Mouse (Mus musculus) liver, embryonic 14.5 days (tissue): ENCODE results near the gene Atf3. TPM values are rescaled to one million over a fixed set of nuclear protein-coding genes. Genes with fewer than 3 reads are reported as not detected.
A peak's percentile ranks its signal among the peaks of the same experiment; 100 is the strongest.

Source experiments
- ATAC-seq: fragments of 200-750 bp; cut with Nextera tagmentation; 2 replicates; pipeline ENCODE4 v1.8.0; 2017; ENCODE audit warnings: moderate number of reproducible peaks, mild to moderate bottlenecking, moderate library complexity; ENCODE audit not compliant: insufficient read depth
- DNase-seq, 3 experiments: peaks; one replicate each; pipeline ENCODE4 v3.0.0-alpha.2; 2012 to 2013; ENCODE audit warnings: low read depth in 3 of 3, low spot score in 3 of 3
- H3K27ac ChIP-seq: fragments of 300-500 bp; sonication (generic); 2 replicates; pipeline ENCODE4 v1.5.1; 2014; ENCODE audit warnings: moderate library complexity, mild to moderate bottlenecking, control low read depth, inconsistent platforms
- H3K27me3 ChIP-seq: fragments of 300-500 bp; sonication (generic); 2 replicates; pipeline ENCODE4 v1.6.1; 2014; ENCODE audit warnings: mild to moderate bottlenecking, low read length, moderate library complexity; ENCODE audit not compliant: control insufficient read depth, insufficient read depth
- H3K36me3 ChIP-seq: fragments of 300-500 bp; sonication (generic); replicated peaks from 2 replicates; pipeline ENCODE4 v1.6.1; 2014; ENCODE audit warnings: low read depth; ENCODE audit not compliant: control insufficient read depth, insufficient read depth
- H3K4me1 ChIP-seq, 2 experiments: fragments of 200-500 bp in 1 of 2; fragments of 300-500 bp in 1 of 2; sonication (generic) in 1 of 2; replicated peaks; 2 replicates each; pipeline ENCODE4 v1.6.1; 2012 to 2014; ENCODE audit warnings: antibody characterized with exemption in 1 of 2, inconsistent platforms in 1 of 2, low read length in 1 of 2; ENCODE audit not compliant: control insufficient read depth in 2 of 2, insufficient read depth in 2 of 2
- H3K4me2 ChIP-seq: fragments of 300-500 bp; sonication (generic); 2 replicates; pipeline ENCODE4 v1.6.1; 2014; ENCODE audit warnings: low read depth, mild to moderate bottlenecking, control low read depth, moderate library complexity
- H3K4me3 ChIP-seq, 2 experiments: fragments of 200-500 bp in 1 of 2; fragments of 300-500 bp in 1 of 2; sonication (generic) in 1 of 2; 2 replicates each; pipeline ENCODE4 v1.5.1; 2012 to 2014; ENCODE audit warnings: low read depth in 2 of 2, low read length in 2 of 2, mild to moderate bottlenecking in 2 of 2, control low read depth in 1 of 2, inconsistent platforms in 1 of 2, moderate library complexity in 1 of 2; ENCODE audit not compliant: insufficient read depth in 1 of 2
- H3K9ac ChIP-seq: fragments of 300-500 bp; sonication (generic); replicated peaks from 2 replicates; pipeline ENCODE4 v1.6.1; 2014; ENCODE audit warnings: mild to moderate bottlenecking, control low read depth, moderate library complexity
- H3K9me3 ChIP-seq: fragments of 300-500 bp; sonication (generic); 2 replicates; pipeline ENCODE4 v1.6.1; 2016; ENCODE audit warnings: low read length, mixed read lengths; ENCODE audit not compliant: control insufficient read depth
- CTCF ChIP-seq: IDR thresholded peaks from 2 replicates; pipeline ENCODE4 v1.5.1; 2016; ENCODE audit warnings: antibody characterized with exemption, low read depth, control low read depth
- EP300 ChIP-seq: IDR thresholded peaks from 2 replicates; pipeline ENCODE4 v1.6.1; 2016; ENCODE audit warnings: antibody characterized with exemption, low read depth
- WGBS: fragments of 180-500 bp; shearing (Covaris S2); extraction: QIAGEN DNeasy Blood & Tissue Kit; methylation state at CpG from one replicate; pipeline ENCODE4 v1.1.7; 2014; ENCODE audit not compliant: insufficient replicate concordance; 5-methylcytosine and 5-hydroxymethylcytosine counted together
- polyA plus RNA-seq, 2 experiments: library from polyadenylated mRNA; depleted of rRNA in 1 of 2; stranded (reverse) in 1 of 2; unstranded in 1 of 2; fragments of >200 nt; fragmentation: Nextera tagmentation in 1 of 2; extraction: Ambion mirVana in 1 of 2; gene quantifications; 2 replicates each; pipeline versions ENCODE4 v1.2.1 to v1.2.3; 2012 to 2014

Gene Atf3
- polyA plus RNA-seq, 2 experiments: 0.76 to 1.3 TPM

DNA sequence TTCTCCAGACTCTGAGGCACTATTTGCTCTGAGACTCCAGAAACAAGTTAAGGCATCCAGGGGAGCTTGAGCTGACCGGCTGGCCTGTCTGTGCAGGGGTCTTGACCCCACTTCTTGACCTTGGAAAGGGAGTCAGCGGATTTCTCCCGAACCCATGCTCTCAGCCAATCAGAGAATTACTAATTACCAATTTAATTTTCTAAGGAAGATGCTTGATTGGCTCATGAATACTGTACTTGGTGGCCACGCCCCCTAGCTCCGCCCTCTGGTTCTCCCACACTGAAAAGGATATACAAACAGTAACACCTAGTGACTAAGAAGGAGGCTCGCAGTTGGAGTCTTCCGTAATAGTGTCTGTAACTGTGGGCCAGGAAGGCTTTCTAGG, 31.5 kb downstream of the Atf3 start:
- DNase-seq (no peak), ATAC-seq (no peak)
- no peak overlapping the region for H3K4me2 ChIP-seq
- H3K36me3 ChIP-seq: no peaks in the 10 kb centered on the region
- H3K4me3 ChIP-seq: no peak overlapping the region
- 3% methylated on average over 7 of the region's 7 CpGs for WGBS
- H3K9ac ChIP-seq: no peak overlapping the region
- TF ChIP-seq EP300 (no peak), CTCF (no peak)
- H3K4me1 ChIP-seq: peaks cover 0 to 2% of the 10 kb centered on the region in 2 experiments; a peak in 1 of 4 replicates
- no peaks in the 10 kb centered on the region for H3K9me3 ChIP-seq
- no peak overlapping the region for H3K27ac ChIP-seq
- peaks cover 77% of the 10 kb centered on the region for H3K27me3 ChIP-seq

DNA sequence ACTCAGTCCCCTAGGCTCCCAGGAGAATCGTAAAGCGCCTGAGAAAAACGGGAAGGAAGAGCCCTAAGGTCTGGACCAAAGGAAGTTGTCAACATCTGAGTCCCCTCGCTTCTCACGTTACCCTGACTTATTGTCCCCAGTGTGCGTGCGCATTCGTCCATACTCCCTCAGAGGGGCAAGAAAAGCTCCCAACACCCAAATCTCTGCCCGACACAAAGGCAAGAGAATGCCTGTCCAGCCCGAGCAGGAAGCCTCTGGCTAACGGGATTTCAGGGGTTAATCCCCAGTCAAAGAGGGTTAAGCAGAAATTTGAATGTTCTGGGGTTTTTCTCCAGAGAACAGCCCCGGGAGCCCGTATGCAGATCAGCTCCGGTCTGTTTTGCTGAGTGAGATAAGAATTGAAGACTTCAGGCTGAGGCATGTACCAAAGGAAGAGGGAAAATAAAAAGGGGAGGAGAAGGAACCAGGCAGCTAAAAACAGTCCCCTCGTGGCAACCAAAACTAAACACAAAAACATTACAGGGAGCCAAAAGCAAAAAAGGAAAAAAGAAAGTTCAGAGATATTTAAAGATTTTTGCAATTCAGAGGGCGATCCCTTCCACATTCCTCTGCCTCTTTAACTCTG, 32.0 kb downstream of the Atf3 start:
- under 1% methylated on average over 16 of the region's 16 CpGs for WGBS
- no peaks in the 10 kb centered on the region for H3K9me3 ChIP-seq
- peaks cover 0 to 2% of the 10 kb centered on the region in 2 experiments; a peak in 1 of 4 replicates for H3K4me1 ChIP-seq
- no peak overlapping the region for H3K27ac ChIP-seq
- H3K36me3 ChIP-seq: no peaks in the 10 kb centered on the region
- no peak for DNase-seq
- no peak overlapping the region for H3K4me3 ChIP-seq
- H3K9ac ChIP-seq: no peak overlapping the region
- TF ChIP-seq EP300 (no peak), CTCF (no peak)
- H3K4me2 ChIP-seq: peak overlapping the region; percentile 73
- peaks cover 82% of the 10 kb centered on the region for H3K27me3 ChIP-seq
- no peak for ATAC-seq

DNA sequence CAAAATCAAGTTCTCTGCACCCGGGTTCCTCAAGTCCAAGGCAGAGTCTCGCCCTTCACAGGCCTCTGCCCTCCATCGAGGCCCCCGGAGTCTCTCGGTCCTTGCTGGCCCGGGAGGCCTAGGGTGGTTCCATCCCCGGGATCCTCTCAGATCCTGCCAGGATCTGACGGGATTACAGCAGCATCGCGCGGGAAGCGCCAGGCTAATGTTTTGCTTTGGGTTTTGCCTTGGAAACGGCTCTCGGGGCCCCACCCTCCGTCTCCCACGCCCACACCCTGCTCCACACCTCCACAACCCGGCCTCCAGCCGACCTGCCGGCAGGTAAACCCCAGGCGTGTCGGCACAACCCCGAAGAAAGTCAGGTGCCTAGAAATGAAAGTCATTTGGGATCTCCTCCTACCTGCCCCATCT, 33.0 kb downstream of the Atf3 start:
- DNase-seq (no peak), ATAC-seq (no peak)
- no peaks in the 10 kb centered on the region for H3K9me3 ChIP-seq
- H3K27ac ChIP-seq: no peak overlapping the region
- TF ChIP-seq CTCF: no peak
- no peak for TF ChIP-seq EP300
- H3K4me2 ChIP-seq: peak overlapping the region; percentile 73
- no peak overlapping the region for H3K9ac ChIP-seq
- 1% methylated on average over 22 of the region's 22 CpGs for WGBS
- H3K4me3 ChIP-seq: 0 out of 4 replicates have a peak overlapping the region, but pooled peaks of 1 of the 2 experiments have one; percentile 6
- peaks cover 0 to 2% of the 10 kb centered on the region in 2 experiments; a peak in 1 of 4 replicates for H3K4me1 ChIP-seq
- no peaks in the 10 kb centered on the region for H3K36me3 ChIP-seq
- H3K27me3 ChIP-seq: peaks cover 89% of the 10 kb centered on the region

DNA sequence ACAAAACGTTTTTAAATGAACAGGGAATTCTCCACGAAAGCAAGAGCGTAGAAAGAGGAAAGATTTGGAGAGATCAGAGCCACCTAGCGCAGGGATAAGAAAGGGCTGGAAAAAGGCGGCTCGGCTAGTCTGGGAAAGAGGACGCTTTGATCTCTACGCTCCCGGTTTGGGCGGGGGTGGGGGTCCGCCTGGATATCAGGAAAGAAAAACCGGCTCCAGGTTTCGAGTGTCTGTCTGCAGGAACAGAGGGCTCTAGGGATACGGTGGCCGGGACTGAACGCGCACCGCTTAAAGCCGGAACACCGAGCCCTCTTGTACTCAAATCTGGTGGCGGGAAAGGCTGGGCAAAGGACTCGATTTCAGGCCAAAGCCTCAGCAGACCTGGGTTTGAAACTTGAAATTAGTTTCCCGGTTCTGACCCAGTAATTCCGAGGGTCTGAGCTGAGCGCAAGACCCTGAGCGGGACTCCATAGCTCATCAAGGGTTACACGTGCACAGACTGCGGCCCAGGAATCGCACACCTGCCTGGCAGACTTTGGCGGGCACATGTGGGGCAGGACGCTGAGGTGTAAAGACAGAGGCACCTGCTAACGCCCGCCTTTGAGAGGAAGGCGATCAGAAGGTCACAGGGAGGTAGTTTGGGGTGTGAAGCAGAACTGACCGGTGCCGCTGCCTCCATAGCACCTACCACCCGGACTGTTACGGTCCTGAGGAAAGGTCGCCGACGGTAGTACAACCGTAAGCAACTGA, 33.6 kb downstream of the Atf3 start:
- peak overlapping the region; percentile 73 for H3K4me2 ChIP-seq
- peaks cover 91% of the 10 kb centered on the region for H3K27me3 ChIP-seq
- peak overlapping the region in 1 of 2 experiments; percentile 52; a peak in 2 of 4 replicates for H3K4me3 ChIP-seq
- 3% methylated on average over 42 of the region's 42 CpGs for WGBS
- ATAC-seq (no peak), DNase-seq (no peak)
- no peak overlapping the region for H3K9ac ChIP-seq
- H3K9me3 ChIP-seq: no peaks in the 10 kb centered on the region
- no peak overlapping the region for H3K27ac ChIP-seq
- no peak for TF ChIP-seq EP300
- TF ChIP-seq CTCF: no peak
- no peaks in the 10 kb centered on the region for H3K36me3 ChIP-seq
- H3K4me1 ChIP-seq: peaks cover 0 to 2% of the 10 kb centered on the region in 2 experiments; a peak in 1 of 4 replicates
